In genomic region chr11:49250422-49251379, GRCm38 (mm10) we compare ENCODE assay signal across 8 mouse cellular contexts. TPM values are rescaled to one million over a fixed set of nuclear protein-coding genes. Genes with fewer than 3 reads are reported as not detected.
DNase-seq lines count a peak whose midpoint lies in the region; ATAC-seq and TF ChIP-seq lines count a peak whose summit lies in the region.

No protein-coding gene starts in this region.

- TF ChIP-seq EP300 in heart, postnatal 0 days (IDR thresholded peaks at IDR 0.05; ENCODE audit: low read depth): no peak

- peaks cover 38% of the 10 kb centered on the region for H3K4me1 ChIP-seq in forebrain, embryonic 12.5 days
- H3K4me1 ChIP-seq in heart, postnatal 0 days (ENCODE audit: control insufficient read depth, insufficient read depth): peaks cover 57% of the 10 kb centered on the region
- H3K4me1 ChIP-seq in lung, embryonic 14.5 days (ENCODE audit: insufficient read depth): peaks cover 14% of the 10 kb centered on the region
- peaks cover 47% of the 10 kb centered on the region for H3K4me1 ChIP-seq in neural tube, embryonic 15.5 days

- TF ChIP-seq CTCF in heart, postnatal 0 days (IDR thresholded peaks at IDR 0.05; ENCODE audit: low read depth): peak; percentile 23
- TF ChIP-seq CTCF in lung, embryonic 14.5 days (IDR thresholded peaks at IDR 0.05; ENCODE audit: low read depth): peak; percentile 45

- H3K27ac ChIP-seq in forebrain, embryonic 12.5 days: peak overlapping the region; percentile 76
- peak overlapping the region; percentile 97 for H3K27ac ChIP-seq in heart, postnatal 0 days (ENCODE audit: low read depth)
- H3K27ac ChIP-seq in lung, embryonic 14.5 days (ENCODE audit: low read depth): peak overlapping the region; percentile 93
- H3K27ac ChIP-seq in neural tube, embryonic 15.5 days (replicated peaks): peak overlapping the region; percentile 83

- peaks cover 17% of the 10 kb centered on the region for H3K36me3 ChIP-seq in forebrain, embryonic 12.5 days (replicated peaks)
- peaks cover 37% of the 10 kb centered on the region for H3K36me3 ChIP-seq in heart, postnatal 0 days (replicated peaks; ENCODE audit: control insufficient read depth, insufficient read depth, low read length)
- H3K36me3 ChIP-seq in lung, embryonic 14.5 days (ENCODE audit: insufficient read depth): peaks cover 27% of the 10 kb centered on the region; the same call in 1 of the 2 replicates
- peaks cover 7% of the 10 kb centered on the region; the same call in 1 of the 2 replicates for H3K36me3 ChIP-seq in neural tube, embryonic 15.5 days

- ATAC-seq in cerebellum, adult (ENCODE audit: insufficient number of reproducible peaks, low FRiP score, low TSS enrichment): peak; percentile 79
- ATAC-seq in forebrain, embryonic 12.5 days (ENCODE audit: low FRiP score): peak; percentile 92
- ATAC-seq in heart, postnatal 0 days (ENCODE audit: insufficient read depth, low read depth): peak; percentile 95
- ATAC-seq in lung, embryonic 14.5 days (ENCODE audit: insufficient read depth): peak; percentile 98
- peak; percentile 89 for ATAC-seq in neural tube, embryonic 15.5 days (ENCODE audit: low FRiP score)

- peak overlapping the region; percentile 59 for H3K4me3 ChIP-seq in forebrain, embryonic 12.5 days (replicated peaks)
- peak overlapping the region; percentile 81 for H3K4me3 ChIP-seq in heart, postnatal 0 days (ENCODE audit: low read depth, low read length)
- peak overlapping the region; percentile 74 for H3K4me3 ChIP-seq in lung, embryonic 14.5 days (ENCODE audit: low read depth, low read length)
- peak overlapping the region; percentile 67 for H3K4me3 ChIP-seq in neural tube, embryonic 15.5 days (replicated peaks)

- H3K27me3 ChIP-seq in forebrain, embryonic 12.5 days: no peaks in the 10 kb centered on the region
- no peaks in the 10 kb centered on the region for H3K27me3 ChIP-seq in heart, postnatal 0 days (ENCODE audit: control insufficient read depth, insufficient read depth, low read length)
- H3K27me3 ChIP-seq in lung, embryonic 14.5 days (ENCODE audit: insufficient read depth, low read length): no peaks in the 10 kb centered on the region
- no peaks in the 10 kb centered on the region for H3K27me3 ChIP-seq in neural tube, embryonic 15.5 days (replicated peaks)

- peak overlapping the region; percentile 82 for H3K4me2 ChIP-seq in forebrain, embryonic 12.5 days
- peak overlapping the region; percentile 83 for H3K4me2 ChIP-seq in heart, postnatal 0 days (ENCODE audit: low read depth, low read length)
- peak overlapping the region; percentile 86 for H3K4me2 ChIP-seq in lung, embryonic 14.5 days
- H3K4me2 ChIP-seq in neural tube, embryonic 15.5 days: peak overlapping the region; percentile 88

- peak; percentile 41 for DNase-seq in ES-CJ7 (ENCODE audit: low read depth, low spot score)
- peak; percentile 85 for DNase-seq in heart, postnatal 0 days (ENCODE audit: low spot score)
- peak; percentile 91 to 96 for DNase-seq in kidney, postnatal 25 days
- DNase-seq in lung, embryonic 14.5 days: peak; percentile 92
- DNase-seq in testis, postnatal 10 days (ENCODE audit: low spot score): peak; percentile 88

- peak overlapping the region; percentile 80 for H3K9ac ChIP-seq in forebrain, embryonic 12.5 days
- H3K9ac ChIP-seq in heart, postnatal 0 days (replicated peaks; ENCODE audit: low read depth, low read length): peak overlapping the region; percentile 90
- H3K9ac ChIP-seq in lung, embryonic 14.5 days: peak overlapping the region; percentile 89
- H3K9ac ChIP-seq in neural tube, embryonic 15.5 days (replicated peaks): peak overlapping the region; percentile 74

- no peaks in the 10 kb centered on the region for H3K9me3 ChIP-seq in forebrain, embryonic 12.5 days
- H3K9me3 ChIP-seq in heart, postnatal 0 days (replicated peaks; ENCODE audit: control insufficient read depth, low read length): no peaks in the 10 kb centered on the region
- no peaks in the 10 kb centered on the region for H3K9me3 ChIP-seq in lung, embryonic 14.5 days (ENCODE audit: low read depth, low read length)
- no peaks in the 10 kb centered on the region for H3K9me3 ChIP-seq in neural tube, embryonic 15.5 days (replicated peaks)

- WGBS in forebrain, embryonic 12.5 days: 3% methylated on average over 45 of the region's 45 CpGs
- 1% methylated on average over 44 of the region's 45 CpGs for WGBS in heart, postnatal 0 days
- 1% methylated on average over 44 of the region's 45 CpGs for WGBS in lung, embryonic 14.5 days
- WGBS in neural tube, embryonic 15.5 days: 2% methylated on average over 45 of the region's 45 CpGs

RNA-seq across cellular contexts. Expression of gene Mgat1, which starts 6.7 kb away (rescaled TPM):
- polyA plus RNA-seq in forebrain, embryonic 12.5 days (2016; fragmentation: Nextera tagmentation; extraction: Ambion mirVana): 31.4 and 35.5 TPM in 2 replicates
- total RNA-seq in heart, postnatal 0 days (2014; rRNA removed; ENCODE audit: low replicate concordance): 115 and 163 TPM in 2 replicates
- 42.3 and 45.7 TPM in 2 replicates for polyA plus RNA-seq in heart, postnatal 0 days (2015; fragmentation: Nextera tagmentation; extraction: Ambion mirVana)
- 59.3 and 60.0 TPM in 2 replicates for polyA plus RNA-seq in lung, embryonic 14.5 days (2014; fragmentation: Nextera tagmentation; extraction: Ambion mirVana)
- 34.0 and 46.2 TPM in 2 replicates for polyA plus RNA-seq in neural tube, embryonic 15.5 days (2015; fragmentation: Nextera tagmentation; extraction: Ambion mirVana)

RNA-seq across cellular contexts. Expression of gene Olfr1393, which starts 27.4 kb away (rescaled TPM):
- polyA plus RNA-seq in forebrain, embryonic 12.5 days (2016; fragmentation: Nextera tagmentation; extraction: Ambion mirVana): 0.06 and 0.18 TPM in 2 replicates
- not detected in 2 replicates for total RNA-seq in heart, postnatal 0 days (2014; rRNA removed; ENCODE audit: low replicate concordance)
- polyA plus RNA-seq in heart, postnatal 0 days (2015; fragmentation: Nextera tagmentation; extraction: Ambion mirVana): 0.19 and 0.30 TPM in 2 replicates
- polyA plus RNA-seq in lung, embryonic 14.5 days (2014; fragmentation: Nextera tagmentation; extraction: Ambion mirVana): not detected in 2 replicates
- polyA plus RNA-seq in neural tube, embryonic 15.5 days (2015; fragmentation: Nextera tagmentation; extraction: Ambion mirVana): not detected in 2 replicates

RNA-seq across cellular contexts. Expression of gene Olfr1392, which starts 34.4 kb away (rescaled TPM):
- not detected in 2 replicates for polyA plus RNA-seq in forebrain, embryonic 12.5 days (2016; fragmentation: Nextera tagmentation; extraction: Ambion mirVana)
- total RNA-seq in heart, postnatal 0 days (2014; rRNA removed; ENCODE audit: low replicate concordance): not detected in 2 replicates
- polyA plus RNA-seq in heart, postnatal 0 days (2015; fragmentation: Nextera tagmentation; extraction: Ambion mirVana): not detected in 2 replicates
- not detected in 2 replicates for polyA plus RNA-seq in lung, embryonic 14.5 days (2014; fragmentation: Nextera tagmentation; extraction: Ambion mirVana)
- polyA plus RNA-seq in neural tube, embryonic 15.5 days (2015; fragmentation: Nextera tagmentation; extraction: Ambion mirVana): not detected in 2 replicates

RNA-seq across cellular contexts. Expression of gene Zfp62, which starts 47.6 kb away (rescaled TPM):
- 60.5 and 63.3 TPM in 2 replicates for polyA plus RNA-seq in forebrain, embryonic 12.5 days (2016; fragmentation: Nextera tagmentation; extraction: Ambion mirVana)
- 7.4 and 22.9 TPM in 2 replicates for total RNA-seq in heart, postnatal 0 days (2014; rRNA removed; ENCODE audit: low replicate concordance)
- polyA plus RNA-seq in heart, postnatal 0 days (2015; fragmentation: Nextera tagmentation; extraction: Ambion mirVana): 19.0 and 20.4 TPM in 2 replicates
- polyA plus RNA-seq in lung, embryonic 14.5 days (2014; fragmentation: Nextera tagmentation; extraction: Ambion mirVana): 42.0 and 42.8 TPM in 2 replicates
- 33.6 and 38.2 TPM in 2 replicates for polyA plus RNA-seq in neural tube, embryonic 15.5 days (2015; fragmentation: Nextera tagmentation; extraction: Ambion mirVana)

RNA-seq across cellular contexts. Expression of gene Olfr10, which starts 53.8 kb away (rescaled TPM):
- not detected in 2 replicates for polyA plus RNA-seq in forebrain, embryonic 12.5 days (2016; fragmentation: Nextera tagmentation; extraction: Ambion mirVana)
- not detected in 2 replicates for total RNA-seq in heart, postnatal 0 days (2014; rRNA removed; ENCODE audit: low replicate concordance)
- polyA plus RNA-seq in heart, postnatal 0 days (2015; fragmentation: Nextera tagmentation; extraction: Ambion mirVana): not detected in 2 replicates
- not detected in 2 replicates for polyA plus RNA-seq in lung, embryonic 14.5 days (2014; fragmentation: Nextera tagmentation; extraction: Ambion mirVana)
- not detected in 2 replicates for polyA plus RNA-seq in neural tube, embryonic 15.5 days (2015; fragmentation: Nextera tagmentation; extraction: Ambion mirVana)

Comparison
In these comparisons a context has a peak if more than half of its experiments do, and no peak if none do; other contexts are left out.
1. Peak in every context shown above with its lines: DNase-seq, ATAC-seq, H3K4me3 ChIP-seq and H3K27ac ChIP-seq.
2. DNase-seq: peak in every context shown above with its lines; median percentile 94 in kidney, postnatal 25 days; 92 in lung, embryonic 14.5 days; 88 in testis, postnatal 10 days; 85 in heart, postnatal 0 days; 41 in ES-CJ7.